Comparison of ENCODE assay signal across 8 mouse cellular contexts in the genomic region with DNA sequence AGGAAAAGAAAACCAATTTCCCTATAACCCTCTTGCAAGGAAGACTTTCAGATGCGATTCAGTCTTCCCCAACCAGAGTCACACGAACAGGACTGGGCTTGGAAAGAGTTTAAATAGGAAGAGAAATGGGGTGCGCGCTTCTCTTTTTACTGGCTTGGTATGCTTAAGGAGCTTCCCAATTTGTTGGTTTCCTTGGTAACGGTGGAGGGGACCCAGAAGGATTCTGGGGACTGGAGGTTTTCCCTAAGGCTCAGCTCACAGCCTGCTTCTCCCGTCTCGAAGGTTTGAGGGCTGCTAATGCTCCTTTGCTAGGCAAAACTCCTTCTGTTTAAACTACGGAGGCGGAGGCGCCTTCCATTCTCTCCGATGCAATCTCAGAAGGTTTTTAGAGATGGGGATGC. TPM values are rescaled to one million over a fixed set of nuclear protein-coding genes. Genes with fewer than 3 reads are reported as not detected.
DNase-seq lines count a peak whose midpoint lies in the region; ATAC-seq lines count a peak whose summit lies in the region.

No protein-coding gene starts in this region.

- peak overlapping the region; percentile 50; the same call in 1 of the 2 replicates for H3K4me2 ChIP-seq in heart, embryonic 15.5 days
- H3K4me2 ChIP-seq in forebrain, embryonic 15.5 days (replicated peaks): peak overlapping the region; percentile 46

- WGBS in heart, embryonic 15.5 days: 10% methylated on average over 11 of the region's 11 CpGs
- 1% methylated on average over 11 of the region's 11 CpGs for WGBS in forebrain, embryonic 15.5 days

- DNase-seq in heart, adult 18-20 months: no peak
- peak; percentile 36 to 75 for DNase-seq in left cerebral cortex, adult 8-10 months (ENCODE audit: low spot score in 2 of 2)
- peak; percentile 75 for DNase-seq in right cerebral cortex, adult 18-20 months
- DNase-seq in natural killer cell, adult 2 months (ENCODE audit: low spot score in 2 of 2): no peak
- no peak for DNase-seq in kidney, postnatal 10 days
- no peak for DNase-seq in B cell, adult 2 months

- no peaks in the 10 kb centered on the region for H3K9me3 ChIP-seq in heart, embryonic 15.5 days (replicated peaks)
- H3K9me3 ChIP-seq in forebrain, embryonic 15.5 days: no peaks in the 10 kb centered on the region

- no peak for ATAC-seq in heart, embryonic 15.5 days (replicated peaks; ENCODE audit: insufficient number of reproducible peaks, insufficient read depth, low FRiP score, low read depth)
- ATAC-seq in forebrain, embryonic 15.5 days (replicated peaks): peak; percentile 75

- H3K9ac ChIP-seq in heart, embryonic 15.5 days: no peak overlapping the region
- H3K9ac ChIP-seq in forebrain, embryonic 15.5 days (replicated peaks): peak overlapping the region; percentile 41

- no peak overlapping the region for H3K27ac ChIP-seq in heart, embryonic 15.5 days
- H3K27ac ChIP-seq in forebrain, embryonic 15.5 days (replicated peaks): peak overlapping the region; percentile 87

- H3K36me3 ChIP-seq in heart, embryonic 15.5 days: no peaks in the 10 kb centered on the region
- H3K36me3 ChIP-seq in forebrain, embryonic 15.5 days: no peaks in the 10 kb centered on the region

- no peaks in the 10 kb centered on the region for H3K4me1 ChIP-seq in heart, embryonic 15.5 days (replicated peaks)
- H3K4me1 ChIP-seq in forebrain, embryonic 15.5 days: peaks cover 25% of the 10 kb centered on the region

- no peak overlapping the region; the same call in 1 of the 2 replicates for H3K4me3 ChIP-seq in heart, embryonic 15.5 days
- H3K4me3 ChIP-seq in forebrain, embryonic 15.5 days: peak overlapping the region; percentile 26

- peaks cover 67% of the 10 kb centered on the region for H3K27me3 ChIP-seq in heart, embryonic 15.5 days
- no peaks in the 10 kb centered on the region; the same call in 1 of the 2 replicates for H3K27me3 ChIP-seq in forebrain, embryonic 15.5 days

RNA-seq across cellular contexts. Expression of gene Klhdc7a, which starts 41.7 kb away (rescaled TPM):
- polyA plus RNA-seq in heart, embryonic 15.5 days (2015; fragmentation: Nextera tagmentation; extraction: Ambion mirVana): 0.13 and 0.76 TPM in 2 replicates
- total RNA-seq in heart, adult 18-20 months (2021): 1 to 10 TPM; 2.0 to 3.8 TPM
- 0.28 and 0.33 TPM in 2 replicates for polyA plus RNA-seq in forebrain, embryonic 15.5 days (2015; fragmentation: Nextera tagmentation; extraction: Ambion mirVana)
- 1 to 10 TPM; 6.7 to 8.8 (median 7.6) TPM for total RNA-seq in left cerebral cortex, adult 8-10 months (2022)

Comparison
In these comparisons a context has a peak if more than half of its experiments do, and no peak if none do; other contexts are left out.
1. DNase-seq: peak in left cerebral cortex, adult 8-10 months (2 of 2) and right cerebral cortex, adult 18-20 months (single experiment); none in heart, adult 18-20 months (0 of 2), natural killer cell, adult 2 months (0 of 2), kidney, postnatal 10 days (single experiment) and B cell, adult 2 months (0 of 2).